Mouse (Mus musculus): ENCODE results near the gene Ilkap. TPM values are rescaled to one million over a fixed set of nuclear protein-coding genes. Genes with fewer than 3 reads are reported as not detected.
A peak's percentile ranks its signal among the peaks of the same experiment; 100 is the strongest.

The Ilkap gene
- total and polyA plus RNA-seq, 3 experiments = 131 to 145 TPM; not detected in 1

DNA sequence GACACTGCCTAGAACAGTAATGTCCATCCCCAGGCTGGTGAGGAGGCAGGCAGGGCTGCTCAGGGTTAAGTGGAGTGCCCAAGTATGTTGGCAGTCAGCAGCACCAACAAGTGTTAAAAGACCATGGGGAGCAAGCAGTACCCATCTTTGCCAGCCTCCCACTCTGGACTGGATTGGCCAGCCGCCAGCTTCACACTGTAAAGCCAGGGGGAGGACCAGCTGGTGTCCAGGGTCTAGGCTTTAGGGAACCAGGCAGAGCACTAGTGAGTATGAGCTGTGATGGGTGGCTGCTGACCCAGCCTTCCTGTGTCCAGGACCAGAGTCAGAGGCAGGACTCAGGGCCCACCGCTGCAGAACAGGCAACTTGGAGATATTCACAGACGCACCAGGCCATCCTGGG is 54.6 kb downstream of the Ilkap start (continued):
- TF ChIP-seq MAZ (IDR thresholded peaks at IDR 0.05; ENCODE audit: low read depth, low read length) (no peak), MAX (IDR thresholded peaks at IDR 0.05; ENCODE audit: low read length) (no peak), E2F4 (IDR thresholded peaks at IDR 0.05; ENCODE audit: borderline replicate concordance, low read depth, low read length) (no peak), HCFC1 (IDR thresholded peaks at IDR 0.05; ENCODE audit: low read depth, low read length) (no peak)

DNA sequence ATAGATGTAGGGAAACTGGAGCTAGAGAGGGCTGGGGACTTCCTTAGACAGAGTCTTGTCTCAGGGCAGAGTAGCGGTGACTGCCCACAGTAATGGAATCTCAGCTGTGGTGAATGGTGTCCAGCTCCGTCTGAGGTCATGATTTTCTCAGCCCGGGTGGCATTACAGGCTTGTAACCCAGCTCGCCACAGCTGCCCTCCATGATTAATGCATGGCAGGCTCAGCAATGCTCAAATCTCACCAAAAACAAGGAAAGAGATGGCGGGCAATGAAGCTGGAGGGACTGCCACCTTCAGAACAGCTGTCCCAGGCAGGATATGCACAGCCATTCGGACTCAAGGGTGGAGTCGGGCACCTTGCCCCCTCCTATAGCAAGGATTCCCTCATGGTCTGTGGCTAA is 61.3 kb downstream of the Ilkap start:
- no peaks in the 10 kb centered on the region for H3K27me3 ChIP-seq (ENCODE audit: control insufficient read depth in 1 of 2, insufficient read depth in 2 of 2, low read length in 2 of 2)
- H3K4me1 ChIP-seq (ENCODE audit: control insufficient read depth in 1 of 2, insufficient read depth in 2 of 2, low read length in 2 of 2) = peaks cover 0 to 6% of the 10 kb centered on the region in 2 experiments; a peak in 1 of 4 replicates
- no peaks in the 10 kb centered on the region for H3K79me2 ChIP-seq (ENCODE audit: control insufficient read depth, insufficient read depth, low read length, poor library complexity)
- no peak for TF ChIP-seq RCOR1 (IDR thresholded peaks at IDR 0.05; ENCODE audit: low read depth, low read length)
- TF ChIP-seq MXI1 (IDR thresholded peaks at IDR 0.05; ENCODE audit: low read depth, low read length) = no peak
- no peak for TF ChIP-seq TBP (IDR thresholded peaks at IDR 0.05; ENCODE audit: low read depth, low read length)
- TF ChIP-seq ELF1 (IDR thresholded peaks at IDR 0.05; ENCODE audit: low read depth, low read length) = no peak
- TF ChIP-seq ZKSCAN1 (IDR thresholded peaks at IDR 0.05; ENCODE audit: low read depth, low read length) = no peak
- no peak for TF ChIP-seq MYB (IDR thresholded peaks at IDR 0.05; ENCODE audit: low read depth, low read length)
- no peak for TF ChIP-seq ETS1 (IDR thresholded peaks at IDR 0.05; ENCODE audit: low read depth, low read length)
- no peak for TF ChIP-seq USF1 (IDR thresholded peaks at IDR 0.05; ENCODE audit: low read depth, low read length)
- TF ChIP-seq SIN3A (IDR thresholded peaks at IDR 0.05; ENCODE audit: low read length) = no peak
- TF ChIP-seq MAX (IDR thresholded peaks at IDR 0.05; ENCODE audit: low read length) = no peak
- no peak for TF ChIP-seq EP300 (IDR thresholded peaks at IDR 0.05; ENCODE audit: low read depth in 1 of 2, low read length in 2 of 2)
- TF ChIP-seq NRF1 (IDR thresholded peaks at IDR 0.05; ENCODE audit: insufficient read depth, low read depth, low read length, poor library complexity, severe bottlenecking) = no peak
- no peak for TF ChIP-seq BHLHE40 (IDR thresholded peaks at IDR 0.05; ENCODE audit: borderline replicate concordance, low read depth, low read length)
- no peak for TF ChIP-seq MAZ (IDR thresholded peaks at IDR 0.05; ENCODE audit: low read depth, low read length)
- TF ChIP-seq RAD21 (IDR thresholded peaks at IDR 0.05; ENCODE audit: low read depth, low read length) = no peak
- DNase-seq (ENCODE audit: low read depth, low spot score) = no peak
- no peak overlapping the region for H3K27ac ChIP-seq (ENCODE audit: control insufficient read depth, low read depth, low read length)
- H3K9ac ChIP-seq (ENCODE audit: control insufficient read depth, low read depth, low read length, poor library complexity, severe bottlenecking) = no peak overlapping the region
- H3K4me3 ChIP-seq (ENCODE audit: control insufficient read depth in 1 of 2, insufficient read depth in 1 of 2, low read depth in 2 of 2, low read length in 2 of 2) = no peak overlapping the region
- no peaks in the 10 kb centered on the region for H3K9me3 ChIP-seq (replicated peaks; ENCODE audit: insufficient read depth, low read length)
- no peaks in the 10 kb centered on the region; a peak in 1 of 4 replicates for H3K36me3 ChIP-seq (ENCODE audit: control insufficient read depth in 1 of 2, insufficient read depth in 2 of 2, low read length in 2 of 2)

DNA sequence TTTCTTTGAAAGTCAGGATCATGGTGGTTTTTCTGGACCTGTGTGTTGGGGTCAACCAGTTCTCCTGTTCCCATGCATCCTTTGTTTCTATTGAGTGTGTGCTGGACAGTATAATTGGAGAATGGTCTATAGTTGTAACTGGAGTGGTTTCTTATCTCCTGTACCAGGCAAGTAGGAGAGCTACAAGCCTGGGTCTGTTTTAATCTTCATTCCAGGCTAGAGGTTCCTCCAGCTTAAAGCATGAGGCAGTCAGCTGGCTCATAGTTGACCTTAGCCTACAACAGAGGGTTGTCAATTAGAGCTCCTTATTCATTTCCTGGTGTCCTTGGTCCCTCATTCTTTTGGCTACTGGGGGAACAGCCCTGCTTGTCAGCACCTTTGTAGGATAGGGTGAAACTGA is 65.0 kb downstream of the Ilkap start:
- no peak overlapping the region for H3K27ac ChIP-seq (ENCODE audit: control insufficient read depth, low read depth, low read length)
- H3K36me3 ChIP-seq (ENCODE audit: control insufficient read depth in 1 of 2, insufficient read depth in 2 of 2, low read length in 2 of 2) = no peaks in the 10 kb centered on the region; a peak in 1 of 4 replicates
- H3K27me3 ChIP-seq (ENCODE audit: control insufficient read depth in 1 of 2, insufficient read depth in 2 of 2, low read length in 2 of 2) = no peaks in the 10 kb centered on the region
- no peaks in the 10 kb centered on the region for H3K9me3 ChIP-seq (replicated peaks; ENCODE audit: insufficient read depth, low read length)
- no peak overlapping the region for H3K4me3 ChIP-seq (ENCODE audit: control insufficient read depth in 1 of 2, insufficient read depth in 1 of 2, low read depth in 2 of 2, low read length in 2 of 2)
- peaks cover 0 to 6% of the 10 kb centered on the region in 2 experiments; a peak in 1 of 4 replicates for H3K4me1 ChIP-seq (ENCODE audit: control insufficient read depth in 1 of 2, insufficient read depth in 2 of 2, low read length in 2 of 2)
- TF ChIP-seq GATA1 (IDR thresholded peaks at IDR 0.05; ENCODE audit: low read depth, low read length) (peak; percentile 24; the same call in 1 of the 2 replicates), MAX (IDR thresholded peaks at IDR 0.05; ENCODE audit: low read length) (no peak), TAL1 (IDR thresholded peaks at IDR 0.05; ENCODE audit: low read length) (0 out of 2 replicates have a peak, but pooled peaks have one; percentile 41), EP300 (IDR thresholded peaks at IDR 0.05; ENCODE audit: low read depth in 1 of 2, low read length in 2 of 2) (0 out of 4 replicates have a peak, but pooled peaks of 1 of the 2 experiments have one; percentile 17), ELF1 (IDR thresholded peaks at IDR 0.05; ENCODE audit: low read depth, low read length) (no peak)
- no peak overlapping the region for H3K9ac ChIP-seq (ENCODE audit: control insufficient read depth, low read depth, low read length, poor library complexity, severe bottlenecking)
- peak; percentile 45 for DNase-seq (ENCODE audit: low read depth, low spot score)
- H3K79me2 ChIP-seq (ENCODE audit: control insufficient read depth, insufficient read depth, low read length, poor library complexity) = no peaks in the 10 kb centered on the region
